Mouse (Mus musculus) liver, embryonic 11.5 days (tissue): Measurements from ENCODE around the gene Chrdl2. TPM values are rescaled to one million over a fixed set of nuclear protein-coding genes. Genes with fewer than 3 reads are reported as not detected.

Source experiments
- ATAC-seq: fragments of 200-750 bp; cut with Nextera tagmentation; replicated peaks from 2 replicates; pipeline ENCODE4 v1.8.0; 2017; ENCODE audit warnings: moderate number of reproducible peaks, mild to moderate bottlenecking, moderate TSS enrichment, moderate library complexity; ENCODE audit not compliant: low FRiP score
- DNase-seq: peaks from one replicate; pipeline ENCODE4 v3.0.0-alpha.2; 2017; ENCODE audit warnings: low spot score
- H3K27ac ChIP-seq: fragments of 300-500 bp; sonication (generic); 2 replicates; pipeline ENCODE4 v1.5.1; 2014; ENCODE audit warnings: mild to moderate bottlenecking, low read depth, low read length, control low read depth
- H3K27me3 ChIP-seq: fragments of 300-500 bp; sonication (generic); replicated peaks from 2 replicates; pipeline ENCODE4 v1.6.1; 2014; ENCODE audit warnings: low read length, mixed read lengths; ENCODE audit not compliant: control insufficient read depth, insufficient read depth
- H3K36me3 ChIP-seq: fragments of 300-500 bp; sonication (generic); 2 replicates; pipeline ENCODE4 v1.6.1; 2014; ENCODE audit warnings: mild to moderate bottlenecking, low read length, moderate library complexity, mixed read lengths; ENCODE audit not compliant: control insufficient read depth, insufficient read depth
- H3K4me1 ChIP-seq: fragments of 300-500 bp; sonication (generic); replicated peaks from 2 replicates; pipeline ENCODE4 v1.6.1; 2014; ENCODE audit warnings: low read length, mixed read lengths; ENCODE audit not compliant: control insufficient read depth, insufficient read depth
- H3K4me2 ChIP-seq: fragments of 300-500 bp; sonication (generic); 2 replicates; pipeline ENCODE4 v1.6.1; 2014; ENCODE audit warnings: mild to moderate bottlenecking, control low read depth, moderate library complexity
- H3K4me3 ChIP-seq: fragments of 300-500 bp; sonication (generic); 2 replicates; pipeline ENCODE4 v1.5.1; 2014; ENCODE audit warnings: low read depth, low read length, control low read depth
- H3K9ac ChIP-seq: fragments of 300-500 bp; sonication (generic); 2 replicates; pipeline ENCODE4 v1.6.1; 2014; ENCODE audit warnings: low read depth, low read length, control low read depth
- H3K9me3 ChIP-seq: fragments of 300-500 bp; sonication (generic); 2 replicates; pipeline ENCODE4 v1.6.1; 2016; ENCODE audit warnings: low read length, inconsistent platforms, mixed read lengths; ENCODE audit not compliant: control insufficient read depth
- WGBS: fragments of 180-500 bp; shearing (Covaris S2); extraction: QIAGEN DNeasy Blood & Tissue Kit; methylation state at CpG from one replicate; pipeline ENCODE4 v1.1.7; 2014; 5-methylcytosine and 5-hydroxymethylcytosine counted together
- polyA plus RNA-seq: library from polyadenylated mRNA; unstranded; fragments of >200 nt; fragmentation: Nextera tagmentation; extraction: Ambion mirVana; gene quantifications from 2 replicates; pipeline ENCODE4 v1.2.1, GENCODE M21; 2014

The Chrdl2 gene
- polyA plus RNA-seq, 1 experiment from 2014 or later, result 0.19 TPM

- Histone ChIP-seq H3K4me2 (peak within 1 kb of the TSS; percentile 77), H3K4me1 (peaks cover 16% of the 10 kb centered on the region), H3K9ac (peak within 1 kb of the TSS; percentile 98), H3K27me3 (no peaks in the 10 kb centered on the region), H3K4me3 (peak within 1 kb of the TSS; percentile 86), H3K27ac (peak within 1 kb of the TSS; percentile 90), H3K9me3 (no peaks in the 10 kb centered on the region), H3K36me3 (no peaks in the 10 kb centered on the region)
- under 1% methylated on average over 53 of the region's 55 CpGs for WGBS
- DNase-seq, result peak; percentile 90
- ATAC-seq, result peak; percentile 91
These were observed 25.8 kb upstream of the Chrdl2 start, which contains the start of gene Rnf169 for GRCm38 (mm10) chr7:99980132-99980591. Gene Rnf169, minus strand, starts transcription at chr7:99980448.

- H3K27ac ChIP-seq, result no peak overlapping the region
- peaks cover 13% of the 10 kb centered on the region for H3K4me1 ChIP-seq
- no peak for DNase-seq
- WGBS, result 23% methylated on average over 2 of the region's 2 CpGs
- H3K4me2 ChIP-seq, result no peak overlapping the region; the same call in 1 of the 2 replicates
- no peaks in the 10 kb centered on the region for H3K9me3 ChIP-seq
- H3K4me3 ChIP-seq, result no peak overlapping the region
- no peak overlapping the region for H3K9ac ChIP-seq
- H3K36me3 ChIP-seq, result no peaks in the 10 kb centered on the region
- H3K27me3 ChIP-seq, result no peaks in the 10 kb centered on the region
- ATAC-seq, result no peak
These were observed 24.7 kb upstream of the Chrdl2 start for GRCm38 (mm10) chr7:99981311-99981710.

DNA sequence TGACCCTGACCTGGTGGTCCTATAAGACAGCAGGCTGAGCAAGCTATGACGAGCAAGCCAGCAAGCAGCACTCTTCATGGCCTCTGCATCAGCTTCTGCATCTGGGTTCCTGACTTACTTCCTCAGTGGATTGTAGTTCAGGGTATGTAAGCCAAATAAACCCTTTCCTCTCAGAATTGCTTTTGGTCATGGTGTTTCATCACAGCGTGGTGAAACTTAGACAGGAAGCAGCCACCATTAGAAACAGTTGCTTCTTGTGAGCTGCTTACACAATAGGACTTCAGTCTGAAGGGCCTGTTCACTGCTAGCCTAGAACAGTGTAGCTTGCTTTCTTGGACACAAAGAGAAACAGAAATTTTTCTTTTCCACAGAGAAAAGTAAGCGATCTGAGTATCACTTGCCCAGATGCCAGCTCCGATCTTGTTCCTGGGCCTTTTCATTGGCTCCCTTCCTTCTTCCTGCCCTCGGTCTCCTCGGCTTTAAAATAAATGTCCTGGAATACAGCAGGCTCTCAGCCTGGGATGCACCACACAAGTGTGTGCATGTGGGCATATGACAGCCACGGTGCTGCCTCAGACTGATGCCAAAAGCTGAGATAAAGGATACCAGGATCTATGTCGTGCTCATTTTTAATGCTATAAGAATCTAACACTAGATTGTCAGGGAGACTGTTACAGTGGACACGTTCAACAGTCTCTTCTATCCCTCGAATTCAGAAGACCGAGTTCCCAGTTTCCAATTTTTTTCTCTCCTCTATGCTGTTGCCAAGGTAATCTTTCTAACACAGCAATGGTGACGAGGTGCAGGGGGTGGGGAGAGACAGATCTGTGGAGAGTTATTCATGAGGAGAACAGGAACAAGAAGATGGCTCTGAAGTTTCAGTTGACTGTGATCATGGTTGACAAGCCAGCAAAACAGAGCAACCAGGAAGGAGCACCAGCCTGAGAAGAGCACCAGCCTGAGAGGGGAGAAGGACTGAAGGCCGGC is 23.4 kb upstream of the Chrdl2 start:
- Histone ChIP-seq H3K4me1 (peaks cover 13% of the 10 kb centered on the region), H3K36me3 (no peaks in the 10 kb centered on the region), H3K27me3 (no peaks in the 10 kb centered on the region), H3K4me2 (no peak overlapping the region), H3K4me3 (no peak overlapping the region), H3K9ac (no peak overlapping the region), H3K9me3 (no peaks in the 10 kb centered on the region), H3K27ac (no peak overlapping the region)
- ATAC-seq (no peak), DNase-seq (no peak)
- 82% methylated on average over 13 of the region's 13 CpGs for WGBS

GRCm38 (mm10) chr7:99988725-99989124 is 17.2 kb upstream of the Chrdl2 start:
- Histone ChIP-seq H3K27ac (no peak overlapping the region), H3K4me2 (no peak overlapping the region), H3K4me1 (no peaks in the 10 kb centered on the region), H3K4me3 (no peak overlapping the region), H3K9me3 (no peaks in the 10 kb centered on the region), H3K27me3 (no peaks in the 10 kb centered on the region), H3K36me3 (no peaks in the 10 kb centered on the region), H3K9ac (no peak overlapping the region)
- peak; percentile 65 for DNase-seq
- 4% methylated on average over 4 of the region's 4 CpGs for WGBS
- no peak for ATAC-seq

- no peak overlapping the region for H3K9ac ChIP-seq
- 0 out of 2 replicates have a peak overlapping the region, but pooled peaks have one; percentile 19 for H3K4me2 ChIP-seq
- no peaks in the 10 kb centered on the region for H3K9me3 ChIP-seq
- H3K4me1 ChIP-seq, result no peaks in the 10 kb centered on the region
- no peaks in the 10 kb centered on the region for H3K27me3 ChIP-seq
- no peak overlapping the region for H3K27ac ChIP-seq
- ATAC-seq, result no peak
- H3K4me3 ChIP-seq, result no peak overlapping the region
- WGBS, result 63% methylated on average over 15 of the region's 15 CpGs
- H3K36me3 ChIP-seq, result no peaks in the 10 kb centered on the region
- DNase-seq, result no peak
These were observed 15.9 kb upstream of the Chrdl2 start for GRCm38 (mm10) chr7:99989844-99990760.

DNA sequence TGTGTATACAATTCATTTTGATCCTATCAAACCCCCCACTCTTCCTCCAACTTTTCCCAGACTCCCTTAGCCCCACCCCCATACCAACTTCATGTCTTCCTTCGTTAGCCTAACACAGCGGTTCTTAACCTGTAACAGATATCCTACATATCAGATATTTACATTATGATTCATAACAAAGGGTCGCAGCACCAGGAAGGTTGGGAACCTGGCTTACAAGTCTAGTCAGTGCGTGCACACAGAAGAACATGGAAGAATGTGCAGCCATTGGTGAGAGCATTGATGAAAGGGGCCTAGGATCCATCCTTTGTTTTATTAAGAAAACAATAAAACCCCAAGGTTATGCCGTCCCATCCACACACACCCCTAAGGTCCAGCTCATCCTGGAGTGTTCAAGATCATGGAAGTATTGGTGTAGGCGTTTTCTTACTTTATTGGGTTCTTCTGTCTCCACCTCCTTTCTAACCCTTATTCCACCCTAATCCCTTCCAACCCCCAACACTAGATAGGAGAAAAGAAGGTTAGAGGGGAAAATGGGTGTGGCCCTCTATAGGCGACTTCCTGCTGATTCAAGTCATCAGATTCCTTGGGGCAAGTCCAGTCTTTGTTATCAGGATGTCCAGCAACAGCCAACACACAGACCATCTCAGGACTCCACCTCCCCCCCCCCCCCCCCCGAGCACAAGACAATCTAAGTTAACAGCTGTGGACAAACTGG is 14.8 kb upstream of the Chrdl2 start:
- Histone ChIP-seq H3K27me3 (no peaks in the 10 kb centered on the region), H3K9ac (no peak overlapping the region), H3K4me1 (no peaks in the 10 kb centered on the region), H3K9me3 (no peaks in the 10 kb centered on the region), H3K27ac (no peak overlapping the region), H3K36me3 (no peaks in the 10 kb centered on the region), H3K4me3 (no peak overlapping the region), H3K4me2 (no peak overlapping the region)
- no peak for ATAC-seq
- no peak for DNase-seq
- 67% methylated on average over 8 of the region's 8 CpGs for WGBS

DNA sequence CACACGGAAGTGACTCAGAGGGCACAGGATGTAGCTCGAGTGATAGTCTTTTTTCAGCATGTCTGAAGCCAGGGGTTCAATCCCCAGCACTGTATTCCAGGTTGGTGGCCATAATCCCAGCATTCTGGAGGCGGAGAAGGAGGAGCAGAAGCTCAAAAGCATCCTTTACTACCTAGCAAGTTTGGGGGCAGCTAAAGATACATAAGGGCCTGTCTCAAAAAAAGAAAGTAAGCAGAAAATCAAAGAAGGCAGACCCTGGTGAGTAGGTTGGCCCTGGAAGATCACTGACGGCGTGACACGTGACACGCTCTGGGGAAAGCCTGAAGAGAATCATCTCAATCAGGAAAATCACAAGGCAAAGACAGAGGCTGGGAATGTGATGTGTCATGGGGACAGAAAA is 12.8 kb upstream of the Chrdl2 start:
- DNase-seq (no peak), ATAC-seq (no peak)
- Histone ChIP-seq H3K4me3 (no peak overlapping the region), H3K9me3 (no peaks in the 10 kb centered on the region), H3K36me3 (no peaks in the 10 kb centered on the region), H3K9ac (no peak overlapping the region), H3K4me2 (no peak overlapping the region), H3K27me3 (no peaks in the 10 kb centered on the region), H3K27ac (no peak overlapping the region), H3K4me1 (no peaks in the 10 kb centered on the region)
- WGBS, result 74% methylated on average over 7 of the region's 7 CpGs

DNA sequence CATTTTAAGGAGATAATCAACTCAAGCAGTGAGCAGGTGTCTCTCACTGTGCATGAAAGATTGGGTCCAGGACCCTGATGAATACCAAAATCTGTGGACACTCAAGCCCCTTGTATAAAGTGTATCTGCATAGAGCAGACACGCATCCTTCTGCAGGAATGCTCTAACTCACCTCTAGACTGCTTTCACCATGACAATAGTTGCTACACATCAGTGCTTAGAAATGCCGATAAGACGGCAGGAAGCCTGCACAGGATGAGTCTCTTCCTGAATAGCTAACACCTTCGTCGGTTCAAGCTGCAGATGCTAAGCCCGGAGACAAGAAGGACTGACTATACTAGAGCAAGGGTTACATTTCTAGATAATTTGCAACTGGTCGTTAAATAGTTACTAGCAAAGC is 10.8 kb upstream of the Chrdl2 start:
- no peaks in the 10 kb centered on the region for H3K9me3 ChIP-seq
- H3K27me3 ChIP-seq, result no peaks in the 10 kb centered on the region
- WGBS, result 41% methylated on average over 7 of the region's 7 CpGs
- H3K36me3 ChIP-seq, result no peaks in the 10 kb centered on the region
- no peaks in the 10 kb centered on the region for H3K4me1 ChIP-seq
- DNase-seq (no peak), ATAC-seq (no peak)
- no peak overlapping the region for H3K4me2 ChIP-seq
- no peak overlapping the region for H3K27ac ChIP-seq
- no peak overlapping the region for H3K9ac ChIP-seq
- H3K4me3 ChIP-seq, result no peak overlapping the region
